Mouse (Mus musculus): ENCODE results near the gene Eif2s2. TPM values are rescaled to one million over a fixed set of nuclear protein-coding genes. Genes with fewer than 3 reads are reported as not detected.
"Not testable (repeated sequence)": the region's sequence is repeated elsewhere in the genome, so short reads cannot be mapped to it uniquely, and the experiment has no call there.

Gene Eif2s2
- total and polyA plus RNA-seq, 3 experiments, result 126 to 276 (median 269) TPM

- in situ Hi-C loops (cut with MboI; ENCODE audit: low pct_ligation_motif_present, low pct_unique_long_range_greater_than_20kb, low sequenced_read_pairs), result no loop called here
- Histone ChIP-seq H3K36me3 (replicated peaks in 1 of 2; ENCODE audit: control insufficient read depth in 1 of 2, insufficient read depth in 1 of 2, low read length in 1 of 2) (no peaks in the 10 kb centered on the region), H3K27ac (ENCODE audit: insufficient read depth, low read depth) (no peak overlapping the region), H3K9me3 (replicated peaks; ENCODE audit: low read length) (no peaks in the 10 kb centered on the region), H3K9ac (ENCODE audit: insufficient read depth, low read depth) (no peak overlapping the region), H3K79me2 (replicated peaks; ENCODE audit: control insufficient read depth, extremely low read depth, insufficient read depth, poor library complexity, severe bottlenecking) (no peaks in the 10 kb centered on the region), H3K4me1 (ENCODE audit: control insufficient read depth in 1 of 2, insufficient read depth in 2 of 2) (no peaks in the 10 kb centered on the region), H3K4me3 (replicated peaks in 1 of 3; ENCODE audit: low read depth in 2 of 3, low read length in 2 of 3, poor library complexity in 1 of 3) (no peak overlapping the region), H3K27me3 (replicated peaks) (peaks cover 10% of the 10 kb centered on the region), H3K4me2 (ENCODE audit: insufficient read depth, low read depth, poor library complexity, severe bottlenecking) (no peak overlapping the region)
- DNase-seq (ENCODE audit: extremely low read depth), result no peak
- TF ChIP-seq PAX5 (IDR thresholded peaks at IDR 0.05; ENCODE audit: low read length) (no peak), RAD21 (IDR thresholded peaks at IDR 0.05; ENCODE audit: low read depth, low read length) (no peak), SMC3 (IDR thresholded peaks at IDR 0.05; ENCODE audit: low read depth, low read length) (no peak), KAT2A (IDR thresholded peaks at IDR 0.05; ENCODE audit: insufficient replicate concordance, low read length) (no peak), JUND (conservative IDR thresholded peaks at IDR 0.05; ENCODE audit: low read depth, low read length) (no peak), MAX (IDR thresholded peaks at IDR 0.05; ENCODE audit: low read length) (no peak)
- dilution Hi-C loops (cut with MboI; ENCODE audit: extremely low pct_ligation_motif_present, extremely low pct_unique_long_range_greater_than_20kb, low sequenced_read_pairs), result no loop called here
Measured at GRCm38 (mm10) chr2:154905796-154906195, 13.1 kb upstream of the Eif2s2 start.

GRCm38 (mm10) chr2:154902111-154902510 lies 9.4 kb upstream of the Eif2s2 start:
- in situ Hi-C loops (cut with MboI; ENCODE audit: low pct_ligation_motif_present, low pct_unique_long_range_greater_than_20kb, low sequenced_read_pairs) (no loop called here), dilution Hi-C loops (cut with MboI; ENCODE audit: extremely low pct_ligation_motif_present, extremely low pct_unique_long_range_greater_than_20kb, low sequenced_read_pairs) (no loop called here)
- H3K27me3 ChIP-seq (replicated peaks), result peaks cover 17% of the 10 kb centered on the region
- H3K79me2 ChIP-seq (replicated peaks; ENCODE audit: control insufficient read depth, extremely low read depth, insufficient read depth, poor library complexity, severe bottlenecking), result no peaks in the 10 kb centered on the region; the same call in 1 of the 2 replicates
- no peak overlapping the region for H3K9ac ChIP-seq (ENCODE audit: insufficient read depth, low read depth)
- H3K9me3 ChIP-seq (replicated peaks; ENCODE audit: low read length), result no peaks in the 10 kb centered on the region
- H3K27ac ChIP-seq (ENCODE audit: insufficient read depth, low read depth), result no peak overlapping the region
- H3K4me1 ChIP-seq (ENCODE audit: control insufficient read depth in 1 of 2, insufficient read depth in 2 of 2), result no peaks in the 10 kb centered on the region
- H3K4me2 ChIP-seq (ENCODE audit: insufficient read depth, low read depth, poor library complexity, severe bottlenecking), result no peak overlapping the region
- TF ChIP-seq ZNF384 (IDR thresholded peaks at IDR 0.05; ENCODE audit: low read depth, low read length) (no peak), MEF2A (IDR thresholded peaks at IDR 0.05; ENCODE audit: borderline replicate concordance, low read depth, low read length) (no peak), BHLHE40 (IDR thresholded peaks at IDR 0.05; ENCODE audit: low read depth, low read length) (no peak), MXI1 (IDR thresholded peaks at IDR 0.05; ENCODE audit: low read depth, low read length) (no peak), MYC (IDR thresholded peaks at IDR 0.05; ENCODE audit: low read depth, low read length) (no peak), ZKSCAN1 (IDR thresholded peaks at IDR 0.05; ENCODE audit: borderline replicate concordance, low read depth, low read length) (no peak), IRF4 (IDR thresholded peaks at IDR 0.05; ENCODE audit: low read depth, low read length) (no peak), TBP (conservative IDR thresholded peaks at IDR 0.05; ENCODE audit: low read depth, low read length) (no peak), POLR2AphosphoS2 (IDR thresholded peaks at IDR 0.05; ENCODE audit: low read depth, low read length) (no peak), MAZ (IDR thresholded peaks at IDR 0.05; ENCODE audit: low read depth, low read length) (no peak), NRF1 (IDR thresholded peaks at IDR 0.05; ENCODE audit: low read depth, low read length) (no peak), ETS1 (conservative IDR thresholded peaks at IDR 0.05; ENCODE audit: low read depth, low read length) (no peak)
- DNase-seq (ENCODE audit: extremely low read depth), result no peak
- no peaks in the 10 kb centered on the region for H3K36me3 ChIP-seq (replicated peaks in 1 of 2; ENCODE audit: control insufficient read depth in 1 of 2, insufficient read depth in 1 of 2, low read length in 1 of 2)
- no peak overlapping the region for H3K4me3 ChIP-seq (replicated peaks in 1 of 3; ENCODE audit: low read depth in 2 of 3, low read length in 2 of 3, poor library complexity in 1 of 3)

GRCm38 (mm10) chr2:154899412-154899811 lies 6.7 kb upstream of the Eif2s2 start:
- H3K36me3 ChIP-seq (replicated peaks in 1 of 2; ENCODE audit: control insufficient read depth in 1 of 2, insufficient read depth in 1 of 2, low read length in 1 of 2); DNase-seq (ENCODE audit: extremely low read depth); H3K27ac ChIP-seq (ENCODE audit: insufficient read depth, low read depth); in situ Hi-C loops (cut with MboI; ENCODE audit: low pct_ligation_motif_present, low pct_unique_long_range_greater_than_20kb, low sequenced_read_pairs); dilution Hi-C loops (cut with MboI; ENCODE audit: extremely low pct_ligation_motif_present, extremely low pct_unique_long_range_greater_than_20kb, low sequenced_read_pairs); H3K79me2 ChIP-seq (replicated peaks; ENCODE audit: control insufficient read depth, extremely low read depth, insufficient read depth, poor library complexity, severe bottlenecking); H3K9me3 ChIP-seq (replicated peaks; ENCODE audit: low read length); H3K4me1 ChIP-seq (ENCODE audit: control insufficient read depth in 1 of 2, insufficient read depth in 2 of 2); H3K4me3 ChIP-seq (replicated peaks in 1 of 3; ENCODE audit: low read depth in 2 of 3, low read length in 2 of 3, poor library complexity in 1 of 3); H3K9ac ChIP-seq (ENCODE audit: insufficient read depth, low read depth); H3K4me2 ChIP-seq (ENCODE audit: insufficient read depth, low read depth, poor library complexity, severe bottlenecking): not testable (repeated sequence)
- H3K27me3 ChIP-seq (replicated peaks), result peaks cover 18% of the 10 kb centered on the region

- H3K36me3 ChIP-seq (replicated peaks in 1 of 2; ENCODE audit: control insufficient read depth in 1 of 2, insufficient read depth in 1 of 2, low read length in 1 of 2); H3K79me2 ChIP-seq (replicated peaks; ENCODE audit: control insufficient read depth, extremely low read depth, insufficient read depth, poor library complexity, severe bottlenecking); H3K4me3 ChIP-seq (replicated peaks in 1 of 3; ENCODE audit: low read depth in 2 of 3, low read length in 2 of 3, poor library complexity in 1 of 3); H3K4me1 ChIP-seq (ENCODE audit: control insufficient read depth in 1 of 2, insufficient read depth in 2 of 2); H3K4me2 ChIP-seq (ENCODE audit: insufficient read depth, low read depth, poor library complexity, severe bottlenecking); in situ Hi-C loops (cut with MboI; ENCODE audit: low pct_ligation_motif_present, low pct_unique_long_range_greater_than_20kb, low sequenced_read_pairs); dilution Hi-C loops (cut with MboI; ENCODE audit: extremely low pct_ligation_motif_present, extremely low pct_unique_long_range_greater_than_20kb, low sequenced_read_pairs); H3K27ac ChIP-seq (ENCODE audit: insufficient read depth, low read depth); H3K9ac ChIP-seq (ENCODE audit: insufficient read depth, low read depth); H3K9me3 ChIP-seq (replicated peaks; ENCODE audit: low read length); DNase-seq (ENCODE audit: extremely low read depth): not testable (repeated sequence)
- H3K27me3 ChIP-seq (replicated peaks), result peaks cover 20% of the 10 kb centered on the region
Measured at GRCm38 (mm10) chr2:154899004-154899403, 6.3 kb upstream of the Eif2s2 start.
